Mouse (Mus musculus) layer of hippocampus, postnatal 14 days (tissue): ENCODE data around the gene Ctps. TPM values are rescaled to one million over a fixed set of nuclear protein-coding genes. Genes with fewer than 3 reads are reported as not detected.
A peak's percentile ranks its signal among the peaks of the same experiment; 100 is the strongest.
"Not testable (repeated sequence)": the region's sequence is repeated elsewhere in the genome, so short reads cannot be mapped to it uniquely, and the experiment has no call there.

Source experiments
- DNase-seq, 2 experiments: peaks; one replicate each; pipeline ENCODE4 v3.0.0; 2021 to 2022; ENCODE audit warnings: low spot score in 2 of 2, mixed read lengths in 1 of 2
- long read RNA-seq, 2 experiments: library from polyadenylated mRNA; stranded (forward); transcript quantifications; one replicate each; pipeline ENCODE4 v2.0.0; 2021
- total RNA-seq, 2 experiments: library from RNA; stranded (reverse); gene quantifications; 2 replicates each; pipeline ENCODE4 v1.2.3; 2021

Ctps gene
- total RNA-seq, result 10 to 100 TPM; 41.9 to 46.2 TPM
- long read RNA-seq, experiment 1, transcript Ctps-201 (19 exons, 2,705 nt), result major isoform, 61 of 76 reads
- long read RNA-seq, experiment 1, partial matches to known transcripts, result 1 of 76 reads
- long read RNA-seq, experiment 1, other reads (novel, unspliced or antisense), result 14 of 76 reads
- long read RNA-seq, experiment 2, transcript Ctps-201 (19 exons, 2,705 nt), result major isoform, 74 of 88 reads
- long read RNA-seq, experiment 2, partial matches to known transcripts, result 7 of 88 reads
- long read RNA-seq, experiment 2, other reads (novel, unspliced or antisense), result 7 of 88 reads

GRCm38 (mm10) chr4:120569486-120570437, at the start of gene Ctps:
Gene Ctps (minus strand): TSS chr4:120570276.
- peak; percentile 94 to 98 for DNase-seq

DNA sequence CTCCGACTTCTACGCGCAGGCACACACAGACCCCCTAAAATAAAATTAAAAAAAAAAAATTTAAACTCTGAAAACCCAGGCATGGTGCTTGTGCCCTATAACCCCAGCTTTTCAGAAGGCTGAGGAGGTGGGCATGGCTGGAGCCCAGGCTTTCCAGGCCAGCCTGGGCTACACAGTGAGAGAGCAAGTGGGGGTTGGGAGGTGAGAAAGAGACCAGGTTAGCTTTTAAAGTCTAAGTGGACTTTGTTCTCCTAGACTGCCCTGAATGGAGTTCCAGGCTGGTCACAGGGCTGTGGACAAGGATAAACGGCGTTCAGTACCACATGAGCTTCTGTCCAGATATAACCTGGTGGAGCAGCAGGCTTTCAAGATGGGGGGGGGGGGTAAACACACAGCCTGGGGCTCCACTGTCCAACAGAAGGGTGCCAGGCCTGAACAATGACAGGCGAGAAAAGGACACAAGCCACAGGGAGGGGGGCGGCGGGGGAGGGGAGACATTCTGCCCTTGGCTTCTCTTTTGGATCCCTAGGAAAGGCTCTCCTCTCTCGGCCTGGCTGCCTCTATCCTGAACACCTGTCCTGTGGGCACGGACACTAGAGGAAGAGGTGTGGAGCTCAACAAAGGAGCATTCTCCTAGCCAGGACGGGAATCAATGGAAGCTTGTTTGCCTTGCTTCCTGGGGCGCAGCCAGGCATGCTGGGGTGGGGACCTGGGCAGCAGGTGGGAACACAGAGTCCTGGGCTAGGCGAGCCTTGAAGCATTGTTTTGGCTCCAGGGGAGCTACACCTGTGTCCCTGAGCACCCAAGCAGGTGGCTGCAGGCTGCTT, 46.3 kb upstream of the Ctps start:
- no peak for DNase-seq

DNA sequence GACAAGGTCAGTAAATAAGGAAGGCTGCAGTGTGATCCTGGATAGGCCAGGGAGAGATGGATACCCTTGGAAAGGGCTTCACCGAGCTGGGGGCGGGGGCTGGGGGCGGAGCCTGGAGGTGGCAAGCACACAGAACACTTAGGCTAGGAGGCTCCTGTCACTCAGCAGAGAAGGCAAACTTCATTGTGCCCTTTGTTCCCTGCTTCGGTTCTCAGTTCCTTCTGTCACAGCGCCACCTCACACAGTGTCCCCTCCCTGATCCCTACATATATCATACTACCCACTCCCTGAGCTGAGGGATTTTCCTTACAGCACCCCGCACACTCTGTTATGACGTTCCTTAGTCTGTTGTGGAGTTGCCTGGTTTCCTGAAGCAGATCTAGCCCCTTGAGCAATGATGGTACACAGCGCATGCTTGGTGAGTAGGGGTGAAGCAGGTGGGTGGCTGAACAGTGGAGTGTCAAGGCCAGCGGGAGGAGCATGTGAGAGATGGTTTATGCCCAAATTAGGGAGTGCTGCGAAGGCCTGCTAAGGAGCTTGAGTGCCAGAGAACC, 45.5 kb upstream of the Ctps start:
- no peak for DNase-seq

DNA sequence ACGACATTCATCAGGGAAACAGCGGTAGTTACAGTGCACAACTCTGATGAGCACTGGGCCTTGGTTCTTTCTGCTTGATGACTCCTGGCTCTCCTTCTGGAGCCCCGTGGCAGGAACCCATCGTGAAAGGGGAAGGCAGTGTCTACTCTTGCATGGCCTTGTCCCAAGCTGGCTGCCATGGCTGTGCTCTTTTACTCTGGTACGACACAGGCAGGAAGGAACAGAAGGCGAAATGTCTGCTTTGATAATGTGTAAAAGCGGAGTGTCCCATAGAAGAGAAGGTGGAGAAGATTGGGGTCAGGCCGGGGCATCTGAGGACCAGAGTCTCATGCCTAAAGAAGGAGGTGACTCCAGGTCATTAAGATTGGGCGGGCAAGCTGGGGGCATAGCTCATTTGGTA, 44.6 kb upstream of the Ctps start:
- no peak for DNase-seq

DNA sequence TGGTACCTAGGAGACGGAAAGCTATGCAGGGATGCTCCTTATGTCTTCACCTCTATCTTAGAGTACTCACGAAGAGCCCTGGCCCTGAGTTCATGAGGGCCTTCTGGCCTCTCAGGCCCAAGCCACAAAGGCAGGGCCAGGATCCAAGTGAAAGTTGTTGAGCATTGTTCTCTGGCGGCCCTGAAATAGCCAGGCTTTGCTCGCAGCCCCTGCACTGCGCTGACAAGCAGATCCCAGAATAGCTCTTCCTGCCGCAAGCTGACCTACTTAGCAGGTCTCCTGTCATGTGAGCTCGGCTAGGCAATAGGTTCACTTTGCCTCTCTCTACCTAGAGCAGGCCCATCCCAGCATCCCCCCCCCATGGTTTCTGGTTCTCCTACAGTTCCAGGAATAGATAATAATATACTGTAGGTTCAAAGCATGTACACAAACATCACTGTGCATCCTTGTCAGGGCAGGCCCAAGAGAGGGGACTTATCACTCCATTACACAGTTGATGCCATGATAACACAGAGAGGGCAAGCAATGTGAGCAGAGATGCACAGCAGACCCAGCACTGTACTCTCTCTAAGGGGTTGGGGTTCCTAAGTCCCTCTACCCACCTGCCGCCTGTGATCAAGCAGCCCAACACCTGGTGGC, 43.7 kb upstream of the Ctps start:
- DNase-seq, result no peak

GRCm38 (mm10) chr4:120612304-120613080, 42.4 kb upstream of the Ctps start:
- no peak for DNase-seq

- DNase-seq, result no peak
Observed at GRCm38 (mm10) chr4:120611005-120611404, 40.9 kb upstream of the Ctps start.

GRCm38 (mm10) chr4:120606941-120607340, 36.9 kb upstream of the Ctps start:
- no peak for DNase-seq

DNA sequence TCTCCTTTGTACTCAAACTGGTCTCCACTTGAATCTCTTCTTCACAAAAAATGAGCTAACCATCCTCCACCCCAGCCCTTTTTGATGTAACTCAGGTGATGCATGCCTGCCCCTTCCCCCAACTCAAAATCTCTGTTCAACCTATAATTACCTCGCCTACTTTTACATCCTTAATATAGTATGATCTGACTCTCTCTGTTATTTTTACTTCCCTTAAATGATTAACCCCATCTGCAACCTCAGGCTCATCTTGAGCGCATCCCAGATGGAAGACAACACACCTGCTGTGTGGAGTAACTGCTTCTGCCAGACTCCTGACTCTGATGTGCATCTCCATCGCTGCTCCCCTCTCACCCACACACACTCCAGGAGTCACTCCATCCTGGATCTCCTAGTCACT, 32.6 kb upstream of the Ctps start:
- no peak for DNase-seq

DNA sequence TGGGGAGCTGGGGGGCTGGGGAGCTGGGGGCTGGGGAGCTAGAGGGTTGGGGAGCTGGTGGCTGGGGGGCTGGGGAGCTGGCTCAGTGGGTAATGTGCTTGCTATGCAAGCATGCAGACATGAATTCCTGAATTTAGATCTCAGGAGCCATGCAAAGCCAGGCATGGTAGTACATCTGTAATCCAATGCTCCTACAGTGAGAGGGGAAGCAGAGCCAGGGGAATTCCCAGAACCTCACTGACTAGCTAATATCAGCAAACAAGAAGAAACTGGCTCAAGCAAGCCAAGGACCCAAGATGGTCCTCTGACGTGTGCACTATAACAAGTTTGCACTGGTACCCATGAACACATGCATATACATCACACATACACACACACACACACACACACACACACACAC, 31.7 kb upstream of the Ctps start:
- no peak for DNase-seq

DNA sequence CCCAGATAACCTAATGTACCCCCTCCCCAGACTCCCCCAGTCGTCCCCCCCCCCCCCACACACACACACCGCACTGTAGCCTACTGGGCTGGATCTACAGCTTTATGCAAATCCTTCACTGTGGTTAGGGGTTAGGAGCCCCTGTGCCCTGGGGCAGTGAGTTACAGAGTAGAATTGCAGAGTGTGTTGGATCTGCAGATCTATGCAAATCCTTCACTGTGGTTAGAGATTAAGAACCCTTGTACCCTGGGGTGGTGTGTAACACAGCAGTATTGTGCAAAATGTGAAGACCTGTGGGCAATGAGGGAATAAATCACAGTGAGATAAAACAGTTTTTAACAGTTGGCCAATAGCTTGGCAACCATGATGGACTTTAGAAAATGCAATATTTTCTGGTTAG, 28.8 kb upstream of the Ctps start:
- no peak for DNase-seq

DNA sequence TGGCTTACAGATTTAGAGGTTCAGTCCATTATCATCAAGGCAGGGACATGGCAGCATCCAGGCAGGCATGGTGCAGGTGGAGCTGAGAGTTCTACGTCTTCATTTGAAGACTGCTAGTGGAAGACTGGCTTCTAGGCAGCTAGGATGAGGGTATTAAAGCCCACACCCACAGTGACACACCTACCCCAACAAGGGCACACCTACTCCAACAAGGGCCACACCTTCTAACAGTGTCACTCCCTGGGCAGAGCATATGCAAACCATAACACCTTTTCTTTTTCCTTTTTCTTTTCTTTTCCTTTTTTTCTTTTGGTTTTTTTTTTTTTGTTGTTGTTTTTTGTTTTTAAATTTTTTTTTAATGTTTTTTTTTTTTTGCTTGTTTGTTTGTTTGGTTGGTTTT, 26.1 kb upstream of the Ctps start:
- not testable (repeated sequence) for DNase-seq

GRCm38 (mm10) chr4:120590973-120591372, 20.9 kb upstream of the Ctps start:
- DNase-seq, result no peak

GRCm38 (mm10) chr4:120589815-120590422, 19.8 kb upstream of the Ctps start:
- DNase-seq, result peak; percentile 40 to 72

DNA sequence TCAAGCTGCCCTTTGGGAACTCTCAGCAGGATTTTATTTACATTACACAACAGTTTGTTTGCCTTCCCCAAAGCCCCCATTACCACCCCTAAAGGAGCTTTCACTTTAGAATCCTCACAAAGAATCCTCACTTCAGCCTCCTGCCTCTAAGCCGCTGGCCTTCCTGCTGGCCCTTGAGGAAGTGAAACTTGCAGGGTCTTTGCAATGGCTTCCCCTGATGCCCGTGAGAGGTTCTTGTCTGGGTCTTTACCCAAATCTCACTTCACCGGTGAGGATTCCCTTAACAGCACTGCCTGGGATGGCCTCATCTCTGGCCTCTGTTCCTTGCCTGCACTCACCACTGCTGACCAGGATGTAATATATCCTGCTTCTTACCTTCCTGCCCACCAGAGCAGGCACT, 19.0 kb upstream of the Ctps start:
- no peak for DNase-seq

GRCm38 (mm10) chr4:120588445-120588844, 18.4 kb upstream of the Ctps start, which contains the start of gene Gm8439:
Gene Gm8439 (plus strand): TSS chr4:120588745.
- no peak for DNase-seq

DNA sequence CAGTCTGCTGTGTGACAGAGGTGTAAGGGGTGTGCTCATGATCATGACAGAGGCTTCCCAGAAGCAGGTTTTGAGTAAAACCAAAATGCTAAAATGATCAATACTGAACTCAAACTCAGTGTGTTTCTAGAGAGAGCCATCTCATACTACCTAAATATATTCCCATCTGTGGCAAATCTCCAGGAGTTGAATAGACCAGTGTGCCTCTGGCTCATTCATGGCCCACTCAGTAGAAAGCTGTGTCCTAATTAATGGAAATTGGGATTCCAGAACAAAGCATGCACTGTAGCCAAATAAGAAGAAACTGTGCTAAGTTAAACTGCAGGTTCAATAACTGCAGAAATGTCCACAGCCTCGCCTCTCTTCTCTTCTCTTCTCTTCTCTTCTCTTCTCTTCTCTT, 16.9 kb upstream of the Ctps start:
- no peak for DNase-seq

DNA sequence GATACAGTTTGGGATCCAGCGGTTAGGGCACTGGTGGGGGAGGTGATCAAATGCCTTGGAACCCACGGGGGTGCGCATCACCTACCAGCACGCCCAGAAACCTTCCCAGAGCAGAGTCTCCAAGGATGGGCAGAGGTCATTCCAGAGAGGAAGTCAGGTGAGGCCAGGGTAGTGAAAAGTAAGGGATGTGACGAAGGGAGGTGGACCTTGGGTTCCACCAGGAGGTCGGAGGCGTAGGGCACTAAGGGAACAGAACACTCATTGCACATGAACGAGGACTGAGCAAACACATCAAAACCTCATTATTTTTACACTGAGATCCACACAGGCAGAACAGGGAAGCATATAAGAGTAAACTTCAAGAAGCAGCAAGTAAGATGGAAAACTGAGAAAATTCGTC, 11.6 kb upstream of the Ctps start:
- DNase-seq, result no peak

DNA sequence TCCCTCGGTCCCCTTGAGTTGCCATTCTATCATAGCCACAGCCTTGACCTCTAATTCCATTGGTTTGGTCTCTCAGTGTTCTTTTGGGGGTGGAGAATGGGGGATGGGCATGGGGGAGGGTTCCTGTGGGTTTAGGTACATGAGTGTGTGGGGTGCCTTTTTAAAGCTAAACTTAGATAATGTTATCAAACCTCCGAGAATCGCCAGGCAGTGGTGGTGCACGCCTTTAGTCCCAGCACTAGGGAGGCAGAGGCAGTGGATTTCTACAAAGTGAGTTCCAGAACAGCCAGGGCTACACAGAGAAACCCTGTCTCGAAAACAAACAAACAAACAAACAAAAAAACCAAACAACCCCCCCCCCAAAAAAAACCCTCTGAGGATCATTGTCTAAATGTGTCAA, 10.8 kb upstream of the Ctps start:
- DNase-seq, result no peak
